Mouse (Mus musculus): ENCODE results near the gene Hoxa11. TPM values are rescaled to one million over a fixed set of nuclear protein-coding genes. Genes with fewer than 3 reads are reported as not detected.

Gene Hoxa11
- not detected for total RNA-seq (2021)

GRCm38 (mm10) chr6:52245757-52246142 lies at the start of gene Hoxa11:
Gene Hoxa11, minus strand, starts transcription at chr6:52245810.
- intact Hi-C loops (cut with DNase I), result no loop called here
- DNase-seq (ENCODE audit: low spot score in 2 of 2), result no peak

- no peak for DNase-seq (ENCODE audit: low spot score in 2 of 2)
- intact Hi-C loops (cut with DNase I), result no loop called here
Observed at GRCm38 (mm10) chr6:52294616-52295015, 49.0 kb upstream of the Hoxa11 start.

- no peak for DNase-seq (ENCODE audit: low spot score in 2 of 2)
- intact Hi-C loops (cut with DNase I), result no loop called here
Observed at GRCm38 (mm10) chr6:52292328-52292727, 46.7 kb upstream of the Hoxa11 start.

- no peak for DNase-seq (ENCODE audit: low spot score in 2 of 2)
- intact Hi-C loops (cut with DNase I), result no loop called here
Observed at GRCm38 (mm10) chr6:52291021-52291860, 45.6 kb upstream of the Hoxa11 start.

- intact Hi-C loops (cut with DNase I), result no loop called here
- no peak for DNase-seq (ENCODE audit: low spot score in 2 of 2)
Observed at GRCm38 (mm10) chr6:52290186-52290585, 44.6 kb upstream of the Hoxa11 start.

- DNase-seq (ENCODE audit: low spot score in 2 of 2), result no peak
Observed at GRCm38 (mm10) chr6:52283896-52284295, 38.3 kb upstream of the Hoxa11 start.

GRCm38 (mm10) chr6:52281084-52281483 lies 35.5 kb upstream of the Hoxa11 start:
- no peak for DNase-seq (ENCODE audit: low spot score in 2 of 2)
- intact Hi-C loops (cut with DNase I), result no loop called here

More at GRCm38 (mm10) chr6:52283896-52284295, 38.3 kb upstream of the Hoxa11 start:
- intact Hi-C loops (cut with DNase I), result no loop called here

- DNase-seq (ENCODE audit: low spot score in 2 of 2), result no peak
- intact Hi-C loops (cut with DNase I), result no loop called here
Observed at GRCm38 (mm10) chr6:52276920-52277319, 31.3 kb upstream of the Hoxa11 start.

- no peak for DNase-seq (ENCODE audit: low spot score in 2 of 2)
- intact Hi-C loops (cut with DNase I), result no loop called here
Observed at GRCm38 (mm10) chr6:52276382-52276781, 30.8 kb upstream of the Hoxa11 start.

- DNase-seq (ENCODE audit: low spot score in 2 of 2), result no peak
- intact Hi-C loops (cut with DNase I), result no loop called here
Observed at GRCm38 (mm10) chr6:52275563-52276280, 30.1 kb upstream of the Hoxa11 start.

GRCm38 (mm10) chr6:52274576-52274975 lies 29.0 kb upstream of the Hoxa11 start:
- DNase-seq (ENCODE audit: low spot score in 2 of 2), result no peak
- intact Hi-C loops (cut with DNase I), result no loop called here

- intact Hi-C loops (cut with DNase I), result no loop called here
- no peak for DNase-seq (ENCODE audit: low spot score in 2 of 2)
Observed at GRCm38 (mm10) chr6:52273656-52274280, 28.2 kb upstream of the Hoxa11 start.

- no peak for DNase-seq (ENCODE audit: low spot score in 2 of 2)
- intact Hi-C loops (cut with DNase I), result no loop called here
Observed at GRCm38 (mm10) chr6:52272766-52273655, 27.4 kb upstream of the Hoxa11 start.

GRCm38 (mm10) chr6:52270494-52271480 lies 25.2 kb upstream of the Hoxa11 start:
- no peak for DNase-seq (ENCODE audit: low spot score in 2 of 2)
- intact Hi-C loops (cut with DNase I), result loop anchor here (2.0 kb wide), 1 partner anchor 306 kb away; no protein-coding TSS in a partner anchor

- intact Hi-C loops (cut with DNase I), result loop anchor here (10.0 kb wide), 2 partner anchors 46 to 1094 kb away; partner anchors contain the start of gene Evx1
- no peak for DNase-seq (ENCODE audit: low spot score in 2 of 2)
Observed at GRCm38 (mm10) chr6:52268756-52269155, 23.1 kb upstream of the Hoxa11 start.

GRCm38 (mm10) chr6:52268341-52268740 lies 22.7 kb upstream of the Hoxa11 start:
- intact Hi-C loops (cut with DNase I), result loop anchor here (10.0 kb wide), 2 partner anchors 46 to 1094 kb away; partner anchors contain the start of gene Evx1
- DNase-seq (ENCODE audit: low spot score in 2 of 2), result no peak

GRCm38 (mm10) chr6:52267691-52268090 lies 22.1 kb upstream of the Hoxa11 start:
- intact Hi-C loops (cut with DNase I), result loop anchor here (10.0 kb wide), 2 partner anchors 47 to 1093 kb away; partner anchors contain the start of gene Evx1
- DNase-seq (ENCODE audit: low spot score in 2 of 2), result no peak

GRCm38 (mm10) chr6:52267221-52267620 lies 21.6 kb upstream of the Hoxa11 start:
- intact Hi-C loops (cut with DNase I), result loop anchor here (10.0 kb wide), 2 partner anchors 48 to 1092 kb away; partner anchors contain the start of gene Evx1
- DNase-seq (ENCODE audit: low spot score in 2 of 2), result no peak
